Mouse (Mus musculus): ENCODE results near the gene AY358078. TPM values are rescaled to one million over a fixed set of nuclear protein-coding genes. Genes with fewer than 3 reads are reported as not detected.
"Not testable (repeated sequence)": the region's sequence is repeated elsewhere in the genome, so short reads cannot be mapped to it uniquely, and the experiment has no call there.

The AY358078 gene
- polyA plus RNA-seq (2014; fragmentation: Nextera tagmentation; extraction: Ambion mirVana): not detected in 2 replicates

- H3K4me3 ChIP-seq (ENCODE audit: low read depth, low read length): no peak within 1 kb of the TSS
- no peak within 1 kb of the TSS for H3K4me2 ChIP-seq (replicated peaks; ENCODE audit: low read depth, low read length)
- DNase-seq (ENCODE audit: low spot score) (no peak), ATAC-seq (ENCODE audit: low FRiP score) (no peak)
- no peaks in the 10 kb centered on the region for H3K9me3 ChIP-seq (ENCODE audit: control insufficient read depth, low read length)
- H3K27me3 ChIP-seq (ENCODE audit: control insufficient read depth, insufficient read depth, low read length): no peaks in the 10 kb centered on the region
- H3K36me3 ChIP-seq (ENCODE audit: control insufficient read depth, insufficient read depth, low read length): no peaks in the 10 kb centered on the region
- no peaks in the 10 kb centered on the region for H3K4me1 ChIP-seq (replicated peaks; ENCODE audit: control insufficient read depth, insufficient read depth, low read length)
- H3K27ac ChIP-seq (ENCODE audit: low read depth, low read length): no peak within 1 kb of the TSS
- no peak within 1 kb of the TSS for H3K9ac ChIP-seq (ENCODE audit: low read depth, low read length)
- 89% methylated on average over 2 of the region's 2 CpGs for WGBS
Observed at GRCm38 (mm10) chr14:51799746-51800145, at the start of gene AY358078. AY358078 (plus strand) TSS chr14:51800046.

- Histone ChIP-seq H3K9ac (ENCODE audit: low read depth, low read length) (no peak overlapping the region), H3K4me2 (replicated peaks; ENCODE audit: low read depth, low read length) (no peak overlapping the region), H3K27ac (ENCODE audit: low read depth, low read length) (no peak overlapping the region), H3K4me3 (ENCODE audit: low read depth, low read length) (no peak overlapping the region), H3K27me3 (ENCODE audit: control insufficient read depth, insufficient read depth, low read length) (no peaks in the 10 kb centered on the region), H3K4me1 (replicated peaks; ENCODE audit: control insufficient read depth, insufficient read depth, low read length) (no peaks in the 10 kb centered on the region), H3K36me3 (ENCODE audit: control insufficient read depth, insufficient read depth, low read length) (no peaks in the 10 kb centered on the region), H3K9me3 (ENCODE audit: control insufficient read depth, low read length) (no peaks in the 10 kb centered on the region)
- 63% methylated on average over 2 of the region's 2 CpGs for WGBS
- DNase-seq (ENCODE audit: low spot score) (no peak), ATAC-seq (ENCODE audit: low FRiP score) (no peak)
Observed at GRCm38 (mm10) chr14:51755944-51756343, 43.9 kb upstream of the AY358078 start.

DNA sequence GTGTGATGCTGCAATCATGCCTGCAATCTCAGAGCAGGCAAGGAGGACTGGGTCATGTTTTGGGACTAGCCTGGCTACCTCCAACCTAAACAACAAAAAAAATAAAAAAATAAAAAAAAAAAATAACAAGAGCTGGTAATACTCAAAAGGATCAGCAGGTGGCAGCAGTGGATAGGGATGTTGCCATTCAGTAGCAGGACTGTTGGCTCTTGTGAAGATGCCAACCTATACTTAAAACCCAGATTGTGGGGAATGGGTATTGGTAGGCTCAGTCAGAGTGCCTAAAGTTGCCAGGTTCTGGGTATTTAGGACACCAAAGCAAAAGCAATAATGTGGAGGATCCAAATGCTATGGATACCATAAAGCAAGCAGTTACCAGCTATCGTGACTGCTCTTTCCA lies 28.5 kb upstream of the AY358078 start:
- ATAC-seq (ENCODE audit: low FRiP score): peak; percentile 56; the same call in 1 of the 2 replicates
- not testable (repeated sequence) for DNase-seq (ENCODE audit: low spot score); H3K4me1 ChIP-seq (replicated peaks; ENCODE audit: control insufficient read depth, insufficient read depth, low read length)

GRCm38 (mm10) chr14:51773490-51773889 lies 26.4 kb upstream of the AY358078 start, which contains the start of gene Ang4:
Ang4 (minus strand) TSS chr14:51773590.
- Histone ChIP-seq H3K9me3 (ENCODE audit: control insufficient read depth, low read length) (no peaks in the 10 kb centered on the region), H3K4me1 (replicated peaks; ENCODE audit: control insufficient read depth, insufficient read depth, low read length) (no peaks in the 10 kb centered on the region), H3K27me3 (ENCODE audit: control insufficient read depth, insufficient read depth, low read length) (no peaks in the 10 kb centered on the region), H3K27ac (ENCODE audit: low read depth, low read length) (no peak within 1 kb of the TSS), H3K4me3 (ENCODE audit: low read depth, low read length) (no peak within 1 kb of the TSS), H3K4me2 (replicated peaks; ENCODE audit: low read depth, low read length) (no peak within 1 kb of the TSS), H3K9ac (ENCODE audit: low read depth, low read length) (no peak within 1 kb of the TSS), H3K36me3 (ENCODE audit: control insufficient read depth, insufficient read depth, low read length) (no peaks in the 10 kb centered on the region)
- DNase-seq (ENCODE audit: low spot score): no peak
- WGBS: 84% methylated on average over 5 of the region's 5 CpGs
- no peak for ATAC-seq (ENCODE audit: low FRiP score)

More for the DNA sequence above, 28.5 kb upstream of the AY358078 start:
- H3K4me3 ChIP-seq (ENCODE audit: low read depth, low read length); H3K4me2 ChIP-seq (replicated peaks; ENCODE audit: low read depth, low read length); H3K27me3 ChIP-seq (ENCODE audit: control insufficient read depth, insufficient read depth, low read length); H3K9me3 ChIP-seq (ENCODE audit: control insufficient read depth, low read length); H3K36me3 ChIP-seq (ENCODE audit: control insufficient read depth, insufficient read depth, low read length); H3K9ac ChIP-seq (ENCODE audit: low read depth, low read length); H3K27ac ChIP-seq (ENCODE audit: low read depth, low read length): not testable (repeated sequence)
- WGBS: 89% methylated on average over 1 of the region's 1 CpGs

GRCm38 (mm10) chr14:51777791-51778190 lies 22.1 kb upstream of the AY358078 start:
- Histone ChIP-seq H3K27ac (ENCODE audit: low read depth, low read length) (no peak overlapping the region), H3K4me3 (ENCODE audit: low read depth, low read length) (no peak overlapping the region), H3K9me3 (ENCODE audit: control insufficient read depth, low read length) (no peaks in the 10 kb centered on the region), H3K4me2 (replicated peaks; ENCODE audit: low read depth, low read length) (no peak overlapping the region), H3K4me1 (replicated peaks; ENCODE audit: control insufficient read depth, insufficient read depth, low read length) (no peaks in the 10 kb centered on the region), H3K27me3 (ENCODE audit: control insufficient read depth, insufficient read depth, low read length) (no peaks in the 10 kb centered on the region), H3K9ac (ENCODE audit: low read depth, low read length) (no peak overlapping the region), H3K36me3 (ENCODE audit: control insufficient read depth, insufficient read depth, low read length) (no peaks in the 10 kb centered on the region)
- no peak for ATAC-seq (ENCODE audit: low FRiP score)
- 92% methylated on average over 1 of the region's 1 CpGs for WGBS
- no peak for DNase-seq (ENCODE audit: low spot score)

- Histone ChIP-seq H3K4me1 (replicated peaks; ENCODE audit: control insufficient read depth, insufficient read depth, low read length) (no peaks in the 10 kb centered on the region), H3K4me2 (replicated peaks; ENCODE audit: low read depth, low read length) (no peak overlapping the region), H3K9me3 (ENCODE audit: control insufficient read depth, low read length) (no peaks in the 10 kb centered on the region), H3K4me3 (ENCODE audit: low read depth, low read length) (no peak overlapping the region), H3K36me3 (ENCODE audit: control insufficient read depth, insufficient read depth, low read length) (no peaks in the 10 kb centered on the region), H3K9ac (ENCODE audit: low read depth, low read length) (no peak overlapping the region), H3K27me3 (ENCODE audit: control insufficient read depth, insufficient read depth, low read length) (no peaks in the 10 kb centered on the region), H3K27ac (ENCODE audit: low read depth, low read length) (no peak overlapping the region)
- 87% methylated on average over 4 of the region's 4 CpGs for WGBS
- DNase-seq (ENCODE audit: low spot score) (no peak), ATAC-seq (ENCODE audit: low FRiP score) (no peak)
Observed at GRCm38 (mm10) chr14:51778865-51779481, 20.9 kb upstream of the AY358078 start.

- WGBS: 77% methylated on average over 4 of the region's 4 CpGs
- no peaks in the 10 kb centered on the region for H3K36me3 ChIP-seq (ENCODE audit: control insufficient read depth, insufficient read depth, low read length)
- no peaks in the 10 kb centered on the region for H3K9me3 ChIP-seq (ENCODE audit: control insufficient read depth, low read length)
- H3K4me2 ChIP-seq (replicated peaks; ENCODE audit: low read depth, low read length): no peak overlapping the region
- H3K4me3 ChIP-seq (ENCODE audit: low read depth, low read length): no peak overlapping the region
- DNase-seq (ENCODE audit: low spot score) (no peak), ATAC-seq (ENCODE audit: low FRiP score) (no peak)
- no peaks in the 10 kb centered on the region for H3K4me1 ChIP-seq (replicated peaks; ENCODE audit: control insufficient read depth, insufficient read depth, low read length)
- H3K9ac ChIP-seq (ENCODE audit: low read depth, low read length): no peak overlapping the region
- no peaks in the 10 kb centered on the region for H3K27me3 ChIP-seq (ENCODE audit: control insufficient read depth, insufficient read depth, low read length)
- H3K27ac ChIP-seq (ENCODE audit: low read depth, low read length): no peak overlapping the region
Observed at GRCm38 (mm10) chr14:51786335-51786734, 13.5 kb upstream of the AY358078 start.

GRCm38 (mm10) chr14:51787061-51787460 lies 12.8 kb upstream of the AY358078 start:
- DNase-seq (ENCODE audit: low spot score) (peak; percentile 9), ATAC-seq (ENCODE audit: low FRiP score) (peak; percentile 57)
- Histone ChIP-seq H3K9ac (ENCODE audit: low read depth, low read length) (no peak overlapping the region), H3K36me3 (ENCODE audit: control insufficient read depth, insufficient read depth, low read length) (no peaks in the 10 kb centered on the region), H3K4me1 (replicated peaks; ENCODE audit: control insufficient read depth, insufficient read depth, low read length) (no peaks in the 10 kb centered on the region), H3K27me3 (ENCODE audit: control insufficient read depth, insufficient read depth, low read length) (no peaks in the 10 kb centered on the region), H3K9me3 (ENCODE audit: control insufficient read depth, low read length) (no peaks in the 10 kb centered on the region), H3K27ac (ENCODE audit: low read depth, low read length) (no peak overlapping the region), H3K4me3 (ENCODE audit: low read depth, low read length) (no peak overlapping the region), H3K4me2 (replicated peaks; ENCODE audit: low read depth, low read length) (no peak overlapping the region)
- WGBS: 60% methylated on average over 5 of the region's 5 CpGs

DNA sequence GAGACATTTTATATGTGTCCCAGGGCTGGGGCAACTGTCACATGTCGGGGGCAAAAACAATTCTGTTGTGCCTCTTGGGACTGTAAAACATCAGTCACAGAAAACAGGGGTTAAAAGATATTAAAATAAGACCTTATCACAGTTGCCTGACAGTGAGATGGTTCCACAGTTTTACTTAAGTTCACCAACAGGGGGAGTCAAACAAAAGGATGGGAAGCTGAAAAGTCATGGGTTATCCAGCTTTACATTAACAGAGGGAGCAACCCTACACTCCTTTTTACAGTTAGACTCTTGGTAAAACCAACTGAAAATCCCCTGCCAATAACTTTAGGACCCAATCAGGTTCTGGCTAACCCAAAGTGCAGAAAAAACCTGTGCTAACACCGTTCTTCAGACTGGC lies 10.7 kb upstream of the AY358078 start:
- no peaks in the 10 kb centered on the region for H3K36me3 ChIP-seq (ENCODE audit: control insufficient read depth, insufficient read depth, low read length)
- DNase-seq (ENCODE audit: low spot score) (no peak), ATAC-seq (ENCODE audit: low FRiP score) (no peak)
- no peaks in the 10 kb centered on the region for H3K9me3 ChIP-seq (ENCODE audit: control insufficient read depth, low read length)
- no peaks in the 10 kb centered on the region for H3K4me1 ChIP-seq (replicated peaks; ENCODE audit: control insufficient read depth, insufficient read depth, low read length)
- H3K27ac ChIP-seq (ENCODE audit: low read depth, low read length): no peak overlapping the region
- H3K27me3 ChIP-seq (ENCODE audit: control insufficient read depth, insufficient read depth, low read length): no peaks in the 10 kb centered on the region
- H3K4me3 ChIP-seq (ENCODE audit: low read depth, low read length): no peak overlapping the region
- H3K4me2 ChIP-seq (replicated peaks; ENCODE audit: low read depth, low read length): no peak overlapping the region
- no peak overlapping the region for H3K9ac ChIP-seq (ENCODE audit: low read depth, low read length)
- 79% methylated on average over 2 of the region's 2 CpGs for WGBS
